Mouse (Mus musculus) frontal cortex, postnatal 14 days (tissue): ENCODE data around the gene Rhox2g.
"Not testable (repeated sequence)": the region's sequence is repeated elsewhere in the genome, so short reads cannot be mapped to it uniquely, and the experiment has no call there.

Experiments
- DNase-seq, 2 experiments: peaks; one replicate each; pipeline ENCODE4 v3.0.0; 2022; ENCODE audit warnings: low spot score in 2 of 2

Rhox2g gene

GRCm38 (mm10) chrX:37643370-37643769 lies at the start of gene Rhox2g:
Gene Rhox2g (minus strand): TSS chrX:37643470.
- DNase-seq, result not testable (repeated sequence)

- no peak for DNase-seq
Measured at GRCm38 (mm10) chrX:37692261-37692660, 49.0 kb upstream of the Rhox2g start.

DNA sequence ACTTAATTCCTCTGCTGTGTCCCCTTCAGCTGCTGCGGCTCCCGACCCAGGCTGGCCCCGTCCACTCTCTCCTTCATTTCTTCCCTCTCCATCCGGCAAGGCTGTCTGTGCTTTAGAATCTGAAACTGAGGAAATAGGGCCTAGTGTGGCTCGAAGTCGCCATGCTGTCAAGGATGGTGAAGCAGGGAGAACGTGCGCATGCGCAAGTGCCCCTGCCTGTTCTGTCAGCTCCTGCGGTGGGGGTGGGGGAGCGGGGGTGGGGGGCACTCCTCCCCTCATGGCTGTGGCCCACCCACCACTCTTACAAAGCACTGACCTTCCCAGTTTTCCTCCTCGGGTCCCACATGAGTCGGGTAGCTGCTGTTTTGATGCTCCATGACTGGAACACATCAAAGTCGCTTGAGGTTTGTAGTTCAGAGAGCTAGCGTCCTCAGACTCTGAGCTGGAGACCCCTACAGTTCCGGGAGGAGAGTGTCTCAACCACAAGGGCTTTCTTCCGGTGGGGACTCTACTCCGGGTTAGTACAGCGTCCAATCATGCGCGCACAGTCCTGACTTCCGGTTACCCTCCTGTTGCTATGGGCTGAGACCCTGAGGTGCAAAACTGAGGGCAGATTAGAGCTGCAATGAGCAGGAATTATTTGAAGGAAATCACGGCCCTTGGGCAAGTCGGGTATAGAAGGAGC lies 39.9 kb upstream of the Rhox2g start:
- DNase-seq, result no peak

DNA sequence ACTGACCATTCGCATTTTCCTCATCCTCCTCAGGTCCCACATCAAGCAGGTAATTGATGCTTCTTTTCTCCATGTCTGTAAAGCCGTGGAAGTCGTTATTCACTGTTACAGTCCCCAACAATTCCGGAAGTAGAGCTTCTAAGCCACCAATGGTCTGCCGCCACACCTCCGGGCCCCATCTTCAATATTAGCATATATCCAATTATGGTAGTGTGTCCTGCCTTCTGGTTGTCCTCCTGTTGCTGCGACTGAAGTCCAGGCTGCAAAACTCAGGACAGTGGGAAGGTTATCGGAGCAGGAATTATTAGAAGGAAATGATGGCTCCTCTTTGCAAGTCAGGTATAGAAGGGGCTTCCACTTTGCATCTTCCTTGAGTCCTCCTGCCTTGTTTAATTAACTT lies 29.9 kb upstream of the Rhox2g start, which contains the start of gene Rhox2h:
TSS of gene Rhox2h (minus strand) at position 101 of the 400 bp plus-strand sequence.
- not testable (repeated sequence) for DNase-seq

DNA sequence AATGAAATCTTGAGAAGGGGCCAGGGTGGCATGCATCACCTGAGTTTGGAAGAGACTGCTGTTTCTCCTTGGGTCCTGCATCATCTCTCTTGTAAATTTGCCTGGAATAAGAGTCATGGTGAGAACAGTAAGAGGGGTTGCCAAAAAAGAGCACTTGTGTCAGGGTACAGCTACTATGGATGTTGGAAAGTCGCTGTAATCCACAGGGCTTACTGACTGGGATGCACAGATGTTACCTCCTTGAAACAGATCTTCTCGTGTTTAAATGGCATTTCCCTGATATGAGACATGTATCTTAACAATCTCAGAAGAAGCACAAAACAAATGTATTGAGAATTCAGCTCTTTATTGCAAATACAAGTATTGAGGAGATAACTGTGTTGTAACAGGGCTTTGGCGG lies 25.4 kb upstream of the Rhox2g start, which contains the start of gene Rhox3h:
TSS of gene Rhox3h (minus strand) at position 101 of the 400 bp plus-strand sequence.
- not testable (repeated sequence) for DNase-seq

- DNase-seq, result not testable (repeated sequence)
Measured at GRCm38 (mm10) chrX:37651227-37651626, 8.0 kb upstream of the Rhox2g start, which contains the start of gene Rhox4g. Gene Rhox4g (minus strand): TSS chrX:37651327.

GRCm38 (mm10) chrX:37628512-37628911 lies 14.8 kb downstream of the Rhox2g start, which contains the start of gene Rhox3g:
Gene Rhox3g (minus strand): TSS chrX:37628612.
- DNase-seq, result not testable (repeated sequence)

GRCm38 (mm10) chrX:37607604-37608003 lies 35.7 kb downstream of the Rhox2g start, which contains the start of gene Rhox4f:
Gene Rhox4f (minus strand): TSS chrX:37607704.
- not testable (repeated sequence) for DNase-seq
